Mouse (Mus musculus): ENCODE results near the gene Cdyl2.

Gene Cdyl2

GRCm38 (mm10) chr8:116732684-116733647, at the start of gene Cdyl2:
Gene Cdyl2 (minus strand): TSS chr8:116732991.
- DNase-seq (ENCODE audit: low spot score): peak; percentile 71

GRCm38 (mm10) chr8:116780594-116780993, 47.8 kb upstream of the Cdyl2 start:
- no peak for DNase-seq (ENCODE audit: low spot score)

GRCm38 (mm10) chr8:116774220-116774619, 41.4 kb upstream of the Cdyl2 start:
- no peak for DNase-seq (ENCODE audit: low spot score)

GRCm38 (mm10) chr8:116772727-116773126, 39.9 kb upstream of the Cdyl2 start:
- no peak for DNase-seq (ENCODE audit: low spot score)

GRCm38 (mm10) chr8:116771797-116772343, 39.1 kb upstream of the Cdyl2 start:
- DNase-seq (ENCODE audit: low spot score): no peak

- DNase-seq (ENCODE audit: low spot score): no peak
Measured at GRCm38 (mm10) chr8:116770756-116771155, 38.0 kb upstream of the Cdyl2 start.

GRCm38 (mm10) chr8:116756174-116756573, 23.4 kb upstream of the Cdyl2 start:
- no peak for DNase-seq (ENCODE audit: low spot score)

GRCm38 (mm10) chr8:116755557-116755956, 22.8 kb upstream of the Cdyl2 start:
- peak; percentile 38 for DNase-seq (ENCODE audit: low spot score)

- no peak for DNase-seq (ENCODE audit: low spot score)
Measured at GRCm38 (mm10) chr8:116740726-116741125, 7.9 kb upstream of the Cdyl2 start.

- no peak for DNase-seq (ENCODE audit: low spot score)
Measured at GRCm38 (mm10) chr8:116735306-116735705, 2.5 kb upstream of the Cdyl2 start.

- no peak for DNase-seq (ENCODE audit: low spot score)
Measured at GRCm38 (mm10) chr8:116734176-116734575, 1.4 kb upstream of the Cdyl2 start.

- DNase-seq (ENCODE audit: low spot score): no peak
Measured at GRCm38 (mm10) chr8:116733648-116734014, 840 bp upstream of the Cdyl2 start.

GRCm38 (mm10) chr8:116731976-116732683, 661 bp downstream of the Cdyl2 start:
- DNase-seq (ENCODE audit: low spot score): peak; percentile 34

- no peak for DNase-seq (ENCODE audit: low spot score)
Measured at GRCm38 (mm10) chr8:116721451-116721850, 11.3 kb downstream of the Cdyl2 start.

GRCm38 (mm10) chr8:116707496-116707895, 25.3 kb downstream of the Cdyl2 start:
- DNase-seq (ENCODE audit: low spot score): no peak

- DNase-seq (ENCODE audit: low spot score): no peak
Measured at GRCm38 (mm10) chr8:116702501-116702900, 30.3 kb downstream of the Cdyl2 start.

GRCm38 (mm10) chr8:116692931-116693330, 39.9 kb downstream of the Cdyl2 start:
- DNase-seq (ENCODE audit: low spot score): no peak

GRCm38 (mm10) chr8:116689741-116690140, 43.0 kb downstream of the Cdyl2 start:
- no peak for DNase-seq (ENCODE audit: low spot score)

GRCm38 (mm10) chr8:116676174-116676573, 56.6 kb downstream of the Cdyl2 start:
- no peak for DNase-seq (ENCODE audit: low spot score)

- no peak for DNase-seq (ENCODE audit: low spot score)
Measured at GRCm38 (mm10) chr8:116673966-116674805, 58.6 kb downstream of the Cdyl2 start.

GRCm38 (mm10) chr8:116673493-116673892, 59.3 kb downstream of the Cdyl2 start:
- DNase-seq (ENCODE audit: low spot score): no peak

- DNase-seq (ENCODE audit: low spot score): no peak
Measured at GRCm38 (mm10) chr8:116673052-116673451, 59.7 kb downstream of the Cdyl2 start.

Data from urinary bladder, postnatal 25 days (tissue).